Mouse (Mus musculus) megakaryocyte, embryonic 14.5 days (primary cell): Measurements from ENCODE around the gene Ccdc124. TPM values are rescaled to one million over a fixed set of nuclear protein-coding genes. Genes with fewer than 3 reads are reported as not detected.

ENCODE experiments used
- H3K27me3 ChIP-seq: replicated peaks from 2 replicates; pipeline ENCODE3; 2012; ENCODE audit warnings: inconsistent platforms
- H3K36me3 ChIP-seq: replicated peaks from 2 replicates; pipeline ENCODE3; 2012; ENCODE audit warnings: low read length, inconsistent platforms, mixed read lengths
- H3K4me1 ChIP-seq: 2 replicates; pipeline ENCODE4 v1.6.1; 2012; ENCODE audit warnings: inconsistent platforms
- H3K4me3 ChIP-seq: replicated peaks from 2 replicates; pipeline ENCODE3; 2012; ENCODE audit warnings: moderate library complexity, mild to moderate bottlenecking, inconsistent platforms
- H3K9me3 ChIP-seq: 2 replicates; pipeline ENCODE4 v1.6.1; 2012; ENCODE audit warnings: inconsistent platforms
- FLI1 ChIP-seq: IDR thresholded peaks from 2 replicates; pipeline ENCODE4 v1.6.1; 2012; ENCODE audit warnings: low read length, inconsistent platforms, mixed read lengths
- GATA1 ChIP-seq: IDR thresholded peaks from 3 replicates; pipeline ENCODE4 v1.6.1; 2012; ENCODE audit warnings: mixed read lengths, low read length, inconsistent platforms, borderline replicate concordance
- polyA plus RNA-seq: library from polyadenylated mRNA; stranded (reverse); fragments of >175 nt; gene quantifications from 2 replicates; pipeline ENCODE4 v1.2.3, GENCODE M21; 2012; ENCODE audit warnings: low replicate concordance; ENCODE audit not compliant: insufficient read depth

Gene Ccdc124
- polyA plus RNA-seq, 1 experiment = 282 TPM

GRCm38 (mm10) chr8:70903582-70903981 lies 29.8 kb upstream of the Ccdc124 start:
- Histone ChIP-seq H3K4me1 (peaks cover 57% of the 10 kb centered on the region), H3K36me3 (no peaks in the 10 kb centered on the region), H3K9me3 (no peaks in the 10 kb centered on the region), H3K4me3 (no peak overlapping the region), H3K27me3 (no peaks in the 10 kb centered on the region)
- TF ChIP-seq GATA1 (no peak), FLI1 (no peak)

- peaks cover 62% of the 10 kb centered on the region for H3K4me1 ChIP-seq
- TF ChIP-seq GATA1 (no peak), FLI1 (no peak)
- H3K27me3 ChIP-seq = no peaks in the 10 kb centered on the region
- no peaks in the 10 kb centered on the region for H3K9me3 ChIP-seq
- H3K36me3 ChIP-seq = no peaks in the 10 kb centered on the region
- H3K4me3 ChIP-seq = peak overlapping the region; percentile 1
Observed at GRCm38 (mm10) chr8:70903112-70903511, 29.4 kb upstream of the Ccdc124 start.

GRCm38 (mm10) chr8:70902211-70902610 lies 28.5 kb upstream of the Ccdc124 start:
- Histone ChIP-seq H3K27me3 (no peaks in the 10 kb centered on the region), H3K9me3 (no peaks in the 10 kb centered on the region), H3K4me1 (peaks cover 59% of the 10 kb centered on the region), H3K4me3 (no peak overlapping the region), H3K36me3 (no peaks in the 10 kb centered on the region)
- no peak for TF ChIP-seq FLI1
- no peak for TF ChIP-seq GATA1

- TF ChIP-seq FLI1 (no peak), GATA1 (no peak)
- Histone ChIP-seq H3K4me3 (no peak overlapping the region), H3K27me3 (no peaks in the 10 kb centered on the region), H3K9me3 (no peaks in the 10 kb centered on the region), H3K36me3 (peaks cover 5% of the 10 kb centered on the region), H3K4me1 (peaks cover 57% of the 10 kb centered on the region)
Observed at GRCm38 (mm10) chr8:70900872-70901387, 27.2 kb upstream of the Ccdc124 start.

- TF ChIP-seq FLI1 (no peak), GATA1 (no peak)
- Histone ChIP-seq H3K27me3 (no peaks in the 10 kb centered on the region), H3K4me3 (no peak overlapping the region), H3K36me3 (peaks cover 22% of the 10 kb centered on the region), H3K9me3 (no peaks in the 10 kb centered on the region), H3K4me1 (peaks cover 58% of the 10 kb centered on the region)
Observed at GRCm38 (mm10) chr8:70899226-70899625, 25.5 kb upstream of the Ccdc124 start.

GRCm38 (mm10) chr8:70898661-70899198 lies 25.0 kb upstream of the Ccdc124 start:
- H3K4me1 ChIP-seq = peaks cover 56% of the 10 kb centered on the region
- H3K9me3 ChIP-seq = no peaks in the 10 kb centered on the region
- no peaks in the 10 kb centered on the region for H3K27me3 ChIP-seq
- TF ChIP-seq GATA1 (no peak), FLI1 (no peak)
- peak overlapping the region; percentile 96 for H3K4me3 ChIP-seq
- peaks cover 27% of the 10 kb centered on the region for H3K36me3 ChIP-seq

- Histone ChIP-seq H3K36me3 (peaks cover 36% of the 10 kb centered on the region), H3K4me1 (peaks cover 54% of the 10 kb centered on the region), H3K9me3 (peaks cover 2% of the 10 kb centered on the region; the same call in 1 of the 2 replicates), H3K27me3 (peaks cover 7% of the 10 kb centered on the region), H3K4me3 (peak overlapping the region; percentile 96)
- TF ChIP-seq GATA1 (no peak), FLI1 (no peak)
Observed at GRCm38 (mm10) chr8:70897681-70898413, 24.1 kb upstream of the Ccdc124 start.

GRCm38 (mm10) chr8:70897021-70897680 lies 23.4 kb upstream of the Ccdc124 start, which contains the start of gene Rpl18a:
Gene Rpl18a (minus strand): TSS chr8:70897412.
- H3K4me3 ChIP-seq = peak within 1 kb of the TSS; percentile 96
- H3K36me3 ChIP-seq = peaks cover 40% of the 10 kb centered on the region
- H3K4me1 ChIP-seq = peaks cover 57% of the 10 kb centered on the region
- H3K9me3 ChIP-seq = peaks cover 9% of the 10 kb centered on the region
- no peak for TF ChIP-seq GATA1
- TF ChIP-seq FLI1 = 0 out of 2 replicates have a peak, but pooled peaks have one; percentile 11
- peaks cover 14% of the 10 kb centered on the region for H3K27me3 ChIP-seq

- peaks cover 63% of the 10 kb centered on the region for H3K4me1 ChIP-seq
- TF ChIP-seq GATA1 (no peak), FLI1 (no peak)
- peak overlapping the region; percentile 96 for H3K4me3 ChIP-seq
- H3K27me3 ChIP-seq = peaks cover 21% of the 10 kb centered on the region
- H3K36me3 ChIP-seq = peaks cover 40% of the 10 kb centered on the region
- peaks cover 13% of the 10 kb centered on the region for H3K9me3 ChIP-seq
Observed at GRCm38 (mm10) chr8:70896316-70897020, 22.7 kb upstream of the Ccdc124 start.

- H3K36me3 ChIP-seq = peaks cover 40% of the 10 kb centered on the region
- peaks cover 17% of the 10 kb centered on the region for H3K9me3 ChIP-seq
- peaks cover 71% of the 10 kb centered on the region for H3K4me1 ChIP-seq
- H3K27me3 ChIP-seq = peaks cover 28% of the 10 kb centered on the region
- peak overlapping the region; percentile 96 for H3K4me3 ChIP-seq
Observed at GRCm38 (mm10) chr8:70895571-70896259, 22.0 kb upstream of the Ccdc124 start.
